Mouse (Mus musculus): ENCODE data around the gene Rapgef1. TPM values are rescaled to one million over a fixed set of nuclear protein-coding genes. Genes with fewer than 3 reads are reported as not detected.

Rapgef1 gene
- polyA plus RNA-seq (2012; rRNA removed) = 60.2 and 63.8 TPM in 2 replicates

GRCm38 (mm10) chr2:29619484-29620300 lies at the start of gene Rapgef1:
Gene Rapgef1 (plus strand): TSS chr2:29619720.

DNA sequence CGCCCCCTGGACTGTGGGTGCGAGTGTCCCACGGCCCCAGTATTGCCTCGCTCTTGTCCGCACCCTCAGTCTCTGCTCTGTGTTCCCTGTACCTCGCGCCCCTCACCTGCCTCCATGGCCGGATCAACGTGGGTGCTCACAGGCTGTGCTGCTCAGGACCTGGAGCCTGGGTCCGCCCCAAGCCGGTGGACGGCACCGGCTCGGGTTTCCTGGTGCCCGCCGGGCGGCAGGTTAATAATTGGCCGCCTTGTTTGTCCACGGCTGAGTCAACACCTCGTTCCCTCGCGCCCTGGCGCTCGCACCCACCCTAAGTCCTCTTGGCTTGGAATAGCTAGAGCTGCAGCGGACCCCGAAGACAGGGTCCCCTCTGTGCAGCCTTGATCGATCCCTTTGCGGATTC lies 132.0 kb downstream of the Rapgef1 start, which contains the start of gene Gm13420:
TSS of gene Gm13420 (minus strand) at position 189 of the 400 bp plus-strand sequence.

GRCm38 (mm10) chr2:29787104-29787917 lies 167.8 kb downstream of the Rapgef1 start, which contains the start of gene Coq4:
Gene Coq4 (plus strand): TSS chr2:29787493.

DNA sequence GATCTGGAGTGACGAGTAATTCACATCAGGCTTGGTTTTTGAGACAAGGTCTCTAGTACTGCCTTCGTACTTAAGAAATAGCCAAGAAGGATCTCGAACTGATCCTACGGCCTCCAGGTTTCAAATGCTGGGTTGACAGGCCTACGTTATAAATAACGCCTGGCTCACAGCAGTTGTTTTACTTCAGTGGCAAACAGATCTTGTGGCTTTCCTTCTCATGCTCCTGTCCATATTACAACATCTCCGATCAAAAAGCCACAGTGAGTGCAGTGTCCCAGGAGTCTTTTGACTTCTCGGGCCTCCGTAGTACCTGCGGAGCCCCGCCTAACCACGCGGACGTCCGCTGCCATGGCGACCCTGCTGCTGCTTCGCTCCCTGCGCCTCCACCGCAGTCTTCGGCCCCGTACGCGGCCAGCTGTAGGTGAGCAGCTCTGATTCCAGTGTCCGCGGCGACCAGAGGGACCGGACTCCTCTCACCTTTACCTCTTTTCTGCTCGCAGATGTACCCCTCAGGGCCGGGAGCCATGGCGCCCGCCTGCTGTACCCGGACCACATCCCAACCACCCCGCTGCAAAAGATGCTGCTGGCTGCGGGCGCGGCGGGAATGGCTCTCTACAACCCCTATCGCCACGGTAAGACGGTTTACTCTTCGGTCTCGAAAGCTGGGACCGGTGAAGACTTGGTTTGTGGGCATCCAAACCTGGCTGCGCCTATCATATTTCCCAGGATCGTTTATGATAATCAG lies 168.6 kb downstream of the Rapgef1 start, which contains the start of gene Trub2:
TSS of gene Trub2 (minus strand) at position 566 of the 745 bp plus-strand sequence.

Other genes with a start within 250 kb of the Rapgef1 start
- gene Gm13420, start 132.0 kb downstream of the Rapgef1 start, polyA plus RNA-seq (2012; rRNA removed) = 0.25 and 0.34 TPM in 2 replicates
- not detected in 2 replicates for gene Gm13547, start 139.6 kb downstream of the Rapgef1 start, polyA plus RNA-seq (2012; rRNA removed)
- gene Coq4, start 167.8 kb downstream of the Rapgef1 start, polyA plus RNA-seq (2012; rRNA removed) = 84.9 and 109 TPM in 2 replicates
- gene Trub2, start 168.8 kb downstream of the Rapgef1 start, polyA plus RNA-seq (2012; rRNA removed) = 35.5 and 42.4 TPM in 2 replicates
- 49.7 and 50.9 TPM in 2 replicates for gene Slc27a4, start 182.9 kb downstream of the Rapgef1 start, polyA plus RNA-seq (2012; rRNA removed)
- gene Urm1, start 200.4 kb downstream of the Rapgef1 start, polyA plus RNA-seq (2012; rRNA removed) = 46.1 and 64.2 TPM in 2 replicates
- 49.5 and 50.9 TPM in 2 replicates for gene Cercam, start 249.4 kb downstream of the Rapgef1 start, polyA plus RNA-seq (2012; rRNA removed)